Mouse (Mus musculus) induced T-regulatory cell, adult 2 months (primary cell): Measurements from ENCODE around the gene Kif1a.
A peak's percentile ranks its signal among the peaks of the same experiment; 100 is the strongest.

Experiments used
- DNase-seq: peaks from one replicate; pipeline ENCODE4 v3.0.0-alpha.2; 2012; ENCODE audit warnings: low read depth

Kif1a gene

DNA sequence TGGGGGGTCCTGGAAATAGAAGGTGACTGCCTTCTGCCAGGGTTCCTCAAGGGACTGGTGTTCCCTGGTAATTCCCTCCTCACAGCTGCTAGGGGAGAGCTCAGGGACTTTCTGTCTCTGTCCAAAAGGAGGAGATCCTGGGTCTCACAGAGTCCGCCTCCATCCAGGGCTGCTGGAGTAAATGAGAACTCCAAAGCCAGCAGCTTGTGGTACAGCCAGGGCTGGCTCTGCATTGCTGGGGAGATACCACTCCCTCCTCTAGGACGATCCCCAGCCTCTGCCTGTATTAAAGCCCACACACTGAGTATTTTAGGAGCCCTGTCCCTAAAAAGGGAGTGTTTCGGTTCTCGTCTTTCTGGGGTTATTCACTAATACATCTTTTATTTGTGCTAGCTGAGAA is 81.1 kb downstream of the Kif1a start:
- no peak for DNase-seq

- no peak for DNase-seq
Observed at GRCm38 (mm10) chr1:93018716-93019115, 83.0 kb downstream of the Kif1a start.

- no peak for DNase-seq
Observed at GRCm38 (mm10) chr1:93015136-93015535, 86.6 kb downstream of the Kif1a start.

DNA sequence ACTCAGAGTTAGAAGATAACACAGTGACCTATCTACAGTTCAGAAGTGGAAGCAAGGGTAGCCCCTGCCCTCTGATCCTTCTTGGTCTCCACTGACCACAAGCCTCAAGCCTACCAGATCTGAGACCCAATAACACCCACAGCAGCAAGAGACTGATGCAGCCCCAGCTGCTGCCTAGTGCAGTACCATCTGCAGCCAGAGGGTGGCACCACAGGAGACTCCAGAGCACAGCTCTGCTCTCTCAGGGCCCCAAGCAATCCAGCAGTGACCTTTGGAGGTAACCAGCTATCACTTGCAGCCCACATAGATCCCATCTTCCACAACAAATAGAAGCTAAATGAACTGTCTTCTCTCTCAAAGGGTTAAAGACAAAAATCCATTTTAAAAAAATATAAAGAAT is 87.3 kb downstream of the Kif1a start:
- peak; percentile 55 for DNase-seq

DNA sequence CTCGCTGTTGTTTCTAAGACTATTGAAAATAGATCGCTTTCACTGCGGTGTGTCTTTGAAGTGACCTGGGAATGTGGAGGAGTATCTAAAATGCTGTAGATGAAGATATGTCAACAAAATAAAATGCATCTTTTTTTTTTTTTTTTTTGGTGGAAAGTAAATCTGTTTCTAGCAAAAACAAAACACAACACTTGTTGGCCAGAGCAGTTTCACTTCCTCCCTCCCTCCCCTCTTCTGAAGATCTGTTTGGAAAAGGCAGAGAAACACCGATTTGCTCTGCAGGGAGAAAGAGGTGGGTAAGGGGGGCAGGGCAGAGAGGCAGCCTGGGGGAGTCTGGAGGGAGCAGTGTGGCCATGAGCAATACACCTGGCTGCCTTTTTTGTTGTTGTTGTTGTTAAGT is 88.4 kb downstream of the Kif1a start:
- no peak for DNase-seq

- no peak for DNase-seq
Observed at GRCm38 (mm10) chr1:93012103-93012585, 89.6 kb downstream of the Kif1a start.

- peak; percentile 23 for DNase-seq
Observed at GRCm38 (mm10) chr1:93010731-93011130, 91.0 kb downstream of the Kif1a start.

- no peak for DNase-seq
Observed at GRCm38 (mm10) chr1:93009196-93009595, 92.6 kb downstream of the Kif1a start.

DNA sequence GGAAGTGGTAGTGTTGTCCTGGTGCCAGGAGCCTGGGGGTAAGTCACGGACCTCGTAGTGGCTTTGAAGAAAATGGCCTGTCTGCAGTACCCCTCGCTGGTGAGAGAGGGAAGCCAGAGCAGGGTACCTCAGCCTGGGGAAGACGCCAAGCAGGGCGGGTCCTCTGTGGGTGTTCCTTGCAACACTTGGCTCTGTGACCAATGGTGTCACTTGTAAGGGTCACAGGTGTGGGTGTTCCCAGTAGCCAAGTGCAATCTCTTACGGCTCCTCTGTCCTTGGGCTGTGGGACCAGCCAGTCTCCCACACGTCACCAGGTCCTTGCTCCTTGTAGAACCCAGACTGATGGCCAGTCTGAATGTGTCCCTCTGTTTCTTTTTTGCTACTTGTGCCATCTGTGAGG is 95.7 kb downstream of the Kif1a start, which contains the start of gene Aqp12:
Gene Aqp12, plus strand, starts transcription at position 274 of the 400 bp plus-strand sequence.
- no peak for DNase-seq

DNA sequence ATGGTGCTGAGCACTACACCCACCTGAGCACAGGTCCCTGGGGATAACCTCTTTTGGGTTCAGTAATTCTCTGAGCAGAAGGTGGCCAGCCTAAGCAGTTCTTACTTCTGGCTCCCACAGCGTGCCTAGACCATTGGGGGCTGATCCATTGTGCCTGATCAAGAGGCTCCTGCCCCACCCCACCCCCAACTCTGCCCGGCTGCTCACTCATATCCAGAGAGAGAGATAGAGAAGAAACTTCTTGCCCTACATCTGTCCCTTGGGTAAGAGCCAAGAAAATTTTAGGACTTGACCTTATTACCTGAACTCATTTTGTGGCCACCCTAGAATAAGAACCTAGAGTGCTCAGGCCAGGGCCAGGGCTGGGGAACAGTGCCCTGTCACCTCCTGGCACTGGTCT is 108.9 kb downstream of the Kif1a start:
- no peak for DNase-seq

DNA sequence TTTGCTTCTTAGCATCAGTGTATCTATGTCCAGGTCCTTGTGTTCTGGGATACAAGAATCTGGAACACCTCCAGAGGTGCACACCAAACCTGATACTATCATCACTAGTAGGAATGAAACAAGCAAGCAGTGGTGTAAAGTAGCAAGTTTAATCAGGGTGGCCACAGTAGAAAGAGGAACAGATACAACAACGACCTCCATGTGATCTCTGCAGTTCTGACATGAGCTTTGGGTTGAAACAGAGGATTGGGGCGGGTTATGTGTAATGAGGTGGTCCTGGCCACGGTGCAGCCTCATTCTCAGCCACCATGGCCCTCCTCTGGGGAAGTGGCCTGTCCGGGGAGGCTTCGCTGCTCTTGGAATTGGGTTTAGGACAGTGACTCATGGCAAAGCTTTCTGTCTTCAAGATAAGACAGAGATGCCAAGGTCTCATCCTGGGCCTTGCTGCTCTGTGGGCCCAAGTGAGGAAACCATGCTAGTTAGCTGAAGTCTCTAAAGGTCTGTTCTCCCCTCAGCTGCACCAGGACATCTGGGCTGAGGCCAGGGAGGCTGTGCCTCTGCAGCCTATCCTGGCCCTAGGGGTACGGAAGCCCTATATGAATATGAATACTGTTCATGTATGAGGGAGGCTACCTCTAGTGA is 109.4 kb downstream of the Kif1a start:
- no peak for DNase-seq

DNA sequence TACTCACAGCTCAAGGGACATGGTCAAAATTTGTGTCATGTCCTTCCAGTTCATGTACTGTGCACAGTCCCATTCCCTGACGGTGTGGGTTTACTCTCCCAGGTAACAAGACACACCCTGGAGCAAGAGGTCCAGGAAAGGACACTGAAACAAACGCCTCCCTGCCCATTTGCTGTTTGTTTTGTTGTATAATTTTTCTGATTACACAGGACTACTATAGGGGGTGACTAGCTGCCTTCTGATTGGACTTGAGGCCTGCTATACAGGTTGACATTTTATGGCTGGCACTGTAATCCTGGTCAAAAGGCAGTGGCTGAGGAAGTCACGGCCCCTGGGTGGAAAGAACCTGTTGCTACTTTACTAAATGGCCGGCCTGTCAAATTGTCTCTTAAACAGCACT is 111.9 kb downstream of the Kif1a start:
- DNase-seq = no peak

DNA sequence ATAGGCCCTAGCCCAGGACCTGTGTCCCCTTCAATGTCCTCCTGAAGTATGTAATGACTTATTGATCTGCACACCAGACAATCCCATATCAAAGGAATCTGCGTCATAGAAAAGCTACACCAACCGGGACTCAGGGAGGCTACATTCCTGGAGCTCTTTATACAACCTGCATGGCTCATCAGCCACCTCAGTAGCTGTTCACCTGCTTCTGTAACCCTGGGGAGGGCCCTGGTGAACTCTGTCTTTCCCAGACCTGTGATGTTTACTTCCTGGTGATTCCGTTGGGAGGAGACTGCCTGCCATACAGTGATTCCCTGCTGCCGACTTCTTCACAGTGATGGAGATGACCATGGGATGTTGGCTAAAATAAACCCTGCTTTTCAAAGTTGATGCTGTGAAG is 112.9 kb downstream of the Kif1a start:
- no peak for DNase-seq

GRCm38 (mm10) chr1:92984999-92985398 is 116.8 kb downstream of the Kif1a start:
- no peak for DNase-seq

GRCm38 (mm10) chr1:92982931-92983605 is 118.7 kb downstream of the Kif1a start:
- DNase-seq = no peak

GRCm38 (mm10) chr1:92981056-92981845 is 120.5 kb downstream of the Kif1a start:
- no peak for DNase-seq

GRCm38 (mm10) chr1:92979073-92979602 is 122.6 kb downstream of the Kif1a start:
- no peak for DNase-seq

- no peak for DNase-seq
Observed at GRCm38 (mm10) chr1:92978645-92979044, 123.1 kb downstream of the Kif1a start.

DNA sequence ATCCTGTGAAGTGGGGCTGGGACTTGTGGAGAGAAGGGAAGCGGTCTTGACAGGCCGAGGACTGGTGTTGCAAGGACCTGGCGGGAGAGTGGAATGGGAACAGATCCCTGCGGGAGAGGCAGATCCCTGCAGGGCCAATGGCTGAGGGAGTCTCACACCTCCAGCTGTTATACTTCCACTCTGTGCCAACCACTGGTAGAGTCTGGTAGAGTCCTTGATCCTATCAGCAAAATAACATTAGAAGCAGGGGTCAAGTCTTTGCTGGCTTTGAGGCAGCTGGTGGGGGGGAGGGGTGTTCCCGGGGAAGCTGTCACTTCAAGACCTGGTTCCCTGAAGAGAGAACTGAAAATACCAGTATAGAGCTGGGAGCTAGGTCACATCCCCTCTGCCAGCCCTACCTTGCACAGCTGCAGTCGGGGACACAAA is 125.6 kb downstream of the Kif1a start:
- no peak for DNase-seq

- no peak for DNase-seq
Observed at GRCm38 (mm10) chr1:92972854-92973253, 128.9 kb downstream of the Kif1a start.

DNA sequence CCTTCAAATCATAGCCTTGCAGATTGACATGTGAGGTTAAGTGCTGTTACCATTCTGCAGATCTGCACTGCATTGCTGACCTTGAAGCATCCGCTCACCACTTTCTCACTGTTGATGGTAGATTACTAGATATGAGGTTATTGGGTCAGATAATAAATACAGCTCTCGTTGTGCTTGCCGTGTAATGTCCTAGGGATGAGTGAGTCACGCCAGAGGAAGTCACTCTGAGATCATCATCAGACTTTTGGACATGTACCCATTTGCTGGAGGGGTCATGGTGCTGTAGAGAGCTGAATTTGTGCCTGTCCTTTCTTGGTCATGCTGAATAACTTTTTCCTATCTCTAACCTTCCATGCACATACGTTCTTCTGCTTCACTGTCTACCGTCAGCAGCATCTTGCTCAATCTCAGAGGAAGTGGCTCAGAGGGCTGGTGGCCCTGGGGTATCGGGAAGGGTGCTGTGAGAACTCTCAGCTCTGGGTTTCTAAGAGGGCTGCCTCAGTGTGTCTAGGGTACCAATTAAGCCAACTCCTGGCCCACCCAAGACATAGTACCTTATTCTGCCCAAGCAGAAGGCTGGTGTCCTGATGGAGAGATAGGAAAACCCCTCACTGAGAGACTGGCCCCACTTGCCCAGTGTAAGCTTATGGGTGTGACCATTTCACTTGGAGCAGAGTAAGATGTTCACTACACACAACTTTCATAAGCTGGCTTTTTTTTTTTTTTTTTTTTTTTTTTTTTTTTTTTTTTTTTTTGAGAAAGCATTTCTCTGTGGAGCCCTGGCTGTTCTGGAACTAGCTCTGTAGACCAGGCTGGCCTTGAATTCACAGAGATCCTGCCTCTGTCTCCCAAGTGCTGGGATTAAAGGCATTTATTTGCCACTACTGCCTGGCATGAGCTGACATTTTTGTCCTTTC is 129.6 kb downstream of the Kif1a start:
- no peak for DNase-seq
